Mouse (Mus musculus): Measurements from ENCODE around the gene Ephx4. TPM values are rescaled to one million over a fixed set of nuclear protein-coding genes. Genes with fewer than 3 reads are reported as not detected.
A peak's percentile ranks its signal among the peaks of the same experiment; 100 is the strongest.

Ephx4 gene
- polyA plus RNA-seq, 1 experiment, result 36.4 TPM

- Histone ChIP-seq H3K4me1 (ENCODE audit: control insufficient read depth, insufficient read depth, low read length) (no peaks in the 10 kb centered on the region), H3K27ac (ENCODE audit: insufficient read depth, low read length) (no peak overlapping the region), H3K4me3 (replicated peaks; ENCODE audit: insufficient read depth, low read depth, low read length) (no peak overlapping the region), H3K27me3 (ENCODE audit: control insufficient read depth, insufficient read depth, low read length) (no peaks in the 10 kb centered on the region)
- TF ChIP-seq CTCF (IDR thresholded peaks at IDR 0.05; ENCODE audit: borderline replicate concordance, insufficient read depth, low read depth, low read length) (no peak), POLR2A (IDR thresholded peaks at IDR 0.05; ENCODE audit: borderline replicate concordance, insufficient read depth, low read length) (no peak)
- 96% methylated on average over 4 of the region's 4 CpGs for WGBS
- DNase-seq, result no peak
Observed at GRCm38 (mm10) chr5:107448784-107449183, 46.2 kb downstream of the Ephx4 start.

DNA sequence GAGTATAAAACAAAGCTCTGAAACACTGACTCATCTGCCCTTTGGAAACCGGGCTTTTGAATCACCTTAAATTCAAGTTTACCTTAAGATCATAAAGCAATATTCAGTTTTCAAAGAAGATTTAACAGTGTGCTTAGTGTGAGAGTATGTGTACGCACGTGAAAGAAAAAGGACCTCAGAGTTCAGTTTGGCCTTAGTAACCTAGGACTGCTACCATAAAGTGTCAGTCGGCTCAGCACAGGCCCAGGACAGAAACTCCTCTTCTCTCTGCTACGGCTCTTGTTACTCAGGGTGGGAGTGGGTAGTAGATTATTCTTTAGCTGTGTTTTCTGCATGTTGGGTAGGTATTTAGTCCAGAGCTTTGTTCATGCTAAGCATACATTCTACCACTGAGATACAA lies 47.1 kb downstream of the Ephx4 start:
- no peaks in the 10 kb centered on the region for H3K4me1 ChIP-seq (ENCODE audit: control insufficient read depth, insufficient read depth, low read length)
- no peak overlapping the region for H3K4me3 ChIP-seq (replicated peaks; ENCODE audit: insufficient read depth, low read depth, low read length)
- no peaks in the 10 kb centered on the region for H3K27me3 ChIP-seq (ENCODE audit: control insufficient read depth, insufficient read depth, low read length)
- no peak for DNase-seq
- no peak for TF ChIP-seq CTCF (IDR thresholded peaks at IDR 0.05; ENCODE audit: borderline replicate concordance, insufficient read depth, low read depth, low read length)
- no peak for TF ChIP-seq POLR2A (IDR thresholded peaks at IDR 0.05; ENCODE audit: borderline replicate concordance, insufficient read depth, low read length)
- H3K27ac ChIP-seq (ENCODE audit: insufficient read depth, low read length), result no peak overlapping the region
- 94% methylated on average over 5 of the region's 5 CpGs for WGBS

- TF ChIP-seq POLR2A (IDR thresholded peaks at IDR 0.05; ENCODE audit: borderline replicate concordance, insufficient read depth, low read length) (no peak), CTCF (IDR thresholded peaks at IDR 0.05; ENCODE audit: borderline replicate concordance, insufficient read depth, low read depth, low read length) (no peak)
- Histone ChIP-seq H3K27me3 (ENCODE audit: control insufficient read depth, insufficient read depth, low read length) (no peaks in the 10 kb centered on the region), H3K4me1 (ENCODE audit: control insufficient read depth, insufficient read depth, low read length) (no peaks in the 10 kb centered on the region), H3K4me3 (replicated peaks; ENCODE audit: insufficient read depth, low read depth, low read length) (no peak overlapping the region), H3K27ac (ENCODE audit: insufficient read depth, low read length) (no peak overlapping the region)
- peak in 1 of 2 experiments; percentile 13 for DNase-seq
- 77% methylated on average over 5 of the region's 5 CpGs for WGBS
Observed at GRCm38 (mm10) chr5:107450299-107450698, 47.8 kb downstream of the Ephx4 start.

GRCm38 (mm10) chr5:107462147-107463076 lies 59.9 kb downstream of the Ephx4 start:
- Histone ChIP-seq H3K27ac (ENCODE audit: insufficient read depth, low read length) (no peak overlapping the region), H3K27me3 (ENCODE audit: control insufficient read depth, insufficient read depth, low read length) (no peaks in the 10 kb centered on the region), H3K4me1 (ENCODE audit: control insufficient read depth, insufficient read depth, low read length) (no peaks in the 10 kb centered on the region), H3K4me3 (replicated peaks; ENCODE audit: insufficient read depth, low read depth, low read length) (no peak overlapping the region)
- 94% methylated on average over 4 of the region's 4 CpGs for WGBS
- no peak for DNase-seq
- TF ChIP-seq CTCF (IDR thresholded peaks at IDR 0.05; ENCODE audit: borderline replicate concordance, insufficient read depth, low read depth, low read length) (no peak), POLR2A (IDR thresholded peaks at IDR 0.05; ENCODE audit: borderline replicate concordance, insufficient read depth, low read length) (no peak)

GRCm38 (mm10) chr5:107466501-107466900 lies 64.0 kb downstream of the Ephx4 start:
- WGBS, result 42% methylated on average over 5 of the region's 5 CpGs
- DNase-seq, result no peak
- no peak for TF ChIP-seq CTCF (IDR thresholded peaks at IDR 0.05; ENCODE audit: borderline replicate concordance, insufficient read depth, low read depth, low read length)
- no peak for TF ChIP-seq POLR2A (IDR thresholded peaks at IDR 0.05; ENCODE audit: borderline replicate concordance, insufficient read depth, low read length)

DNA sequence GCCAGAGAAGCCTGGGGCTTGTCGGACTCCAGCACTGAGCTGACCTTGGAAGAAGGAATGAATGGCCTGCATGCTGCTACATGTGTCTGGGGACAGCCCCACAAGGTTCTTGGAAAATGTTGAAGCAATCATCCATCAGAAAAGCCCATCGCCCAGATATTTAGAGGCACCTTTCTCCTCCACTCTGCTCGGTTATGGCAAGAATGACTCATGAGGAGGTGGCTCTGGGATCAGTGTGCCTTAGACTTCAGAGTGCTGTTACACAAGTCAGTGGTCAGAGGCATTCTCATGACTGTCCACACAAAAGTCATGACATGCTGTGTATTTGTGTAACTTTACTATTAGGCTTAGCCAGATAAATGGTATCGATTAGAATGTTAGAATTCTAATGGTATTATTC lies 64.6 kb downstream of the Ephx4 start:
- TF ChIP-seq POLR2A (IDR thresholded peaks at IDR 0.05; ENCODE audit: borderline replicate concordance, insufficient read depth, low read length), result no peak
- no peak for TF ChIP-seq CTCF (IDR thresholded peaks at IDR 0.05; ENCODE audit: borderline replicate concordance, insufficient read depth, low read depth, low read length)
- H3K4me1 ChIP-seq (ENCODE audit: control insufficient read depth, insufficient read depth, low read length), result no peaks in the 10 kb centered on the region
- DNase-seq, result no peak
- 78% methylated on average over 4 of the region's 4 CpGs for WGBS
- no peaks in the 10 kb centered on the region for H3K27me3 ChIP-seq (ENCODE audit: control insufficient read depth, insufficient read depth, low read length)
- no peak overlapping the region for H3K27ac ChIP-seq (ENCODE audit: insufficient read depth, low read length)
- no peak overlapping the region for H3K4me3 ChIP-seq (replicated peaks; ENCODE audit: insufficient read depth, low read depth, low read length)

More at GRCm38 (mm10) chr5:107466501-107466900, 64.0 kb downstream of the Ephx4 start:
- no peak overlapping the region for H3K4me3 ChIP-seq (replicated peaks; ENCODE audit: insufficient read depth, low read depth, low read length)
- H3K4me1 ChIP-seq (ENCODE audit: control insufficient read depth, insufficient read depth, low read length), result no peaks in the 10 kb centered on the region
- H3K27me3 ChIP-seq (ENCODE audit: control insufficient read depth, insufficient read depth, low read length), result no peaks in the 10 kb centered on the region
- no peak overlapping the region for H3K27ac ChIP-seq (ENCODE audit: insufficient read depth, low read length)

DNA sequence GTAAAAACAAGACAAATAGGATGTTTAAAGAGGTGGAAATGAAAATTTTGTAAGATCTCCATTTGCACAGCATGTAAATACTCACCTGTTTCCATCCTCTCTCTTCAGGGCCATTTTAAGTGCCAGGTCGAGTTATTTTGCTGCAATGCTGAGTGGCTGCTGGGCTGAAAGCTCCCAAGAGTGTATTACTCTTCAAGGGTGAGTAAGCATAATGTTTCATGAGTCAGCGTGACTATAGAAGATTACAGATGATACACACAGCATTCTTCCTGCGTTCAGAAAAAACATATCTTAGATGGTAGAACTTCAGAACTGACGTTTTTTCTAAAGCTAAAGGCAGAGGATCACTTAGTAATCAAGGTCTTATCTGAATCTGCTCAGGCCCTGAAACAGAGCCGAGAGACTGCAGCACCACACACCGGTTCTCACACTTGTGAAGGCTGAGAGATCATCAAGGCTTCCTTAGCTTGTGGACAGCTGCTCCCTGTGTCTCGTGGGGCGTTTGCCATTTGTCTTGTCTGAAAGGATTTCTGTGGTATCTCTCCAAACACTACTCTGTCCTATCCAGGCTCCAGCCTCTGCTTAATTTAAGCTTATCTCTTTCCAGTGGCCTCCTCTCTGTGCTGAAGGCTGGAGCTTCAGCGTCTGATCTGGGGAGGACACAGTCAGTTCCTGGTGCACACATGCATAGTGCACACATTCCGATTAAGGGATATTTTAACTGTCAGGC lies 68.2 kb downstream of the Ephx4 start:
- no peak for DNase-seq
- no peak overlapping the region for H3K27ac ChIP-seq (ENCODE audit: insufficient read depth, low read length)
- H3K4me3 ChIP-seq (replicated peaks; ENCODE audit: insufficient read depth, low read depth, low read length), result no peak overlapping the region
- no peak for TF ChIP-seq CTCF (IDR thresholded peaks at IDR 0.05; ENCODE audit: borderline replicate concordance, insufficient read depth, low read depth, low read length)
- TF ChIP-seq POLR2A (IDR thresholded peaks at IDR 0.05; ENCODE audit: borderline replicate concordance, insufficient read depth, low read length), result no peak
- H3K4me1 ChIP-seq (ENCODE audit: control insufficient read depth, insufficient read depth, low read length), result no peaks in the 10 kb centered on the region
- no peaks in the 10 kb centered on the region for H3K27me3 ChIP-seq (ENCODE audit: control insufficient read depth, insufficient read depth, low read length)
- 80% methylated on average over 10 of the region's 10 CpGs for WGBS

Other genes with a start within 250 kb of the Ephx4 start
- 11.5 and 12.5 TPM in 2 replicates for gene Tgfbr3, start 113.1 kb upstream of the Ephx4 start, polyA plus RNA-seq (2012; rRNA removed)
- 9.2 and 10.7 TPM in 2 replicates for gene Brdt, start 71.6 kb upstream of the Ephx4 start, polyA plus RNA-seq (2012; rRNA removed)
- gene Lpcat2b, start 28.8 kb downstream of the Ephx4 start, polyA plus RNA-seq (2012; rRNA removed), result 0.05 and 0.06 TPM in 2 replicates
- gene Btbd8, start 35.3 kb downstream of the Ephx4 start, polyA plus RNA-seq (2012; rRNA removed), result 32.9 and 33.6 TPM in 2 replicates
- 0.23 and 0.46 TPM in 2 replicates for gene Gm42669, start 104.9 kb downstream of the Ephx4 start, polyA plus RNA-seq (2012; rRNA removed)
- 0.21 and 0.32 TPM in 2 replicates for gene 1700028K03Rik, start 132.0 kb downstream of the Ephx4 start, polyA plus RNA-seq (2012; rRNA removed)
- gene Rpap2, start 194.6 kb downstream of the Ephx4 start, polyA plus RNA-seq (2012; rRNA removed), result 12.5 and 13.4 TPM in 2 replicates
- 16.3 and 16.8 TPM in 2 replicates for gene Glmn, start 195.2 kb downstream of the Ephx4 start, polyA plus RNA-seq (2012; rRNA removed)

Data from cerebellum, adult 2 months (tissue).